Mouse (Mus musculus) brain, embryonic 14.5 days (tissue): ENCODE results near the gene Fxyd4.

Experiments used
- CTCF ChIP-seq: fragments of 200-500 bp; IDR thresholded peaks from 2 replicates; pipeline ENCODE4 v1.5.1; 2012; ENCODE audit warnings: inconsistent platforms, mild to moderate bottlenecking, moderate library complexity, borderline replicate concordance; ENCODE audit not compliant: insufficient read depth, insufficient read length; ENCODE audit errors: extremely low read depth
- POLR2A ChIP-seq: fragments of 200-500 bp; IDR thresholded peaks from 2 replicates; pipeline ENCODE4 v1.6.1; 2012; ENCODE audit warnings: mild to moderate bottlenecking, inconsistent platforms, borderline replicate concordance; ENCODE audit not compliant: poor library complexity, insufficient read depth, insufficient read length, severe bottlenecking; ENCODE audit errors: extremely low read depth

DNA sequence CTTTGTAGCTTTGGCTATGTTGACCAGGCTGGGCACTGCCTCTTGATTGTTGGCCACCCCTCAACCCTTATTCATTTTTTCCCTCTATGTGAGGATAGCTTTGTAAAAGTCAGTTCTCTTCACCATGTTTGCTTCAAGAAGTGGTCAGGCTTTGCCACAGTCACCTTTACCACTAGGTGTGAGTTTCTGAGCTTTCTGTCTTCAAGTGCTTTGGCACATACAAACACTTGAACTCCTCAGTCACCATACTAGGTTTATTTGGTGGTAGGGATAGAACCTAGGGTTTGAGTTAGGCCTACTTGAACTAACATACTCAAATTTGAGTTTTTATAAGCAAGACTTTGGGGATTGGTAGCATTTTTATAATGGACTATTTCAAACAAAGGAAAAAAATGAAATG lies 23.0 kb downstream of the Fxyd4 start:
- TF ChIP-seq CTCF (no peak), POLR2A (no peak)
